Mouse (Mus musculus) liver, embryonic 11.5 days (tissue): ENCODE measurements around the gene Rsph6a. TPM values are rescaled to one million over a fixed set of nuclear protein-coding genes. Genes with fewer than 3 reads are reported as not detected.

ENCODE experiments used
- ATAC-seq: fragments of 200-750 bp; cut with Nextera tagmentation; replicated peaks from 2 replicates; pipeline ENCODE4 v1.8.0; 2017; ENCODE audit warnings: moderate number of reproducible peaks, mild to moderate bottlenecking, moderate TSS enrichment, moderate library complexity; ENCODE audit not compliant: low FRiP score
- DNase-seq: peaks from one replicate; pipeline ENCODE4 v3.0.0-alpha.2; 2017; ENCODE audit warnings: low spot score
- H3K27ac ChIP-seq: fragments of 300-500 bp; sonication (generic); 2 replicates; pipeline ENCODE4 v1.5.1; 2014; ENCODE audit warnings: mild to moderate bottlenecking, low read depth, low read length, control low read depth
- H3K27me3 ChIP-seq: fragments of 300-500 bp; sonication (generic); replicated peaks from 2 replicates; pipeline ENCODE4 v1.6.1; 2014; ENCODE audit warnings: low read length, mixed read lengths; ENCODE audit not compliant: control insufficient read depth, insufficient read depth
- H3K36me3 ChIP-seq: fragments of 300-500 bp; sonication (generic); 2 replicates; pipeline ENCODE4 v1.6.1; 2014; ENCODE audit warnings: mild to moderate bottlenecking, low read length, moderate library complexity, mixed read lengths; ENCODE audit not compliant: control insufficient read depth, insufficient read depth
- H3K4me1 ChIP-seq: fragments of 300-500 bp; sonication (generic); replicated peaks from 2 replicates; pipeline ENCODE4 v1.6.1; 2014; ENCODE audit warnings: low read length, mixed read lengths; ENCODE audit not compliant: control insufficient read depth, insufficient read depth
- H3K4me2 ChIP-seq: fragments of 300-500 bp; sonication (generic); 2 replicates; pipeline ENCODE4 v1.6.1; 2014; ENCODE audit warnings: mild to moderate bottlenecking, control low read depth, moderate library complexity
- H3K4me3 ChIP-seq: fragments of 300-500 bp; sonication (generic); 2 replicates; pipeline ENCODE4 v1.5.1; 2014; ENCODE audit warnings: low read depth, low read length, control low read depth
- H3K9ac ChIP-seq: fragments of 300-500 bp; sonication (generic); 2 replicates; pipeline ENCODE4 v1.6.1; 2014; ENCODE audit warnings: low read depth, low read length, control low read depth
- H3K9me3 ChIP-seq: fragments of 300-500 bp; sonication (generic); 2 replicates; pipeline ENCODE4 v1.6.1; 2016; ENCODE audit warnings: low read length, inconsistent platforms, mixed read lengths; ENCODE audit not compliant: control insufficient read depth
- WGBS: fragments of 180-500 bp; shearing (Covaris S2); extraction: QIAGEN DNeasy Blood & Tissue Kit; methylation state at CpG from one replicate; pipeline ENCODE4 v1.1.7; 2014; 5-methylcytosine and 5-hydroxymethylcytosine counted together
- polyA plus RNA-seq: library from polyadenylated mRNA; unstranded; fragments of >200 nt; fragmentation: Nextera tagmentation; extraction: Ambion mirVana; gene quantifications from 2 replicates; pipeline ENCODE4 v1.2.1, GENCODE M21; 2014

Rsph6a gene
- polyA plus RNA-seq, 1 experiment from 2014 or later = not detected

GRCm38 (mm10) chr7:19078732-19079131 is 24.2 kb downstream of the Rsph6a start:
- H3K4me3 ChIP-seq = no peak overlapping the region
- WGBS = 88% methylated on average over 3 of the region's 3 CpGs
- no peaks in the 10 kb centered on the region for H3K9me3 ChIP-seq
- no peak overlapping the region for H3K4me2 ChIP-seq
- H3K36me3 ChIP-seq = peaks cover 40% of the 10 kb centered on the region
- peaks cover 14% of the 10 kb centered on the region for H3K27me3 ChIP-seq
- DNase-seq (no peak), ATAC-seq (no peak)
- peaks cover 37% of the 10 kb centered on the region for H3K4me1 ChIP-seq
- H3K9ac ChIP-seq = no peak overlapping the region
- no peak overlapping the region for H3K27ac ChIP-seq

- DNase-seq (no peak), ATAC-seq (no peak)
- Histone ChIP-seq H3K4me3 (no peak overlapping the region), H3K27ac (no peak overlapping the region), H3K4me2 (no peak overlapping the region), H3K9ac (no peak overlapping the region), H3K27me3 (peaks cover 17% of the 10 kb centered on the region), H3K36me3 (peaks cover 40% of the 10 kb centered on the region), H3K4me1 (peaks cover 44% of the 10 kb centered on the region), H3K9me3 (no peaks in the 10 kb centered on the region)
- 87% methylated on average over 19 of the region's 19 CpGs for WGBS
Measured at GRCm38 (mm10) chr7:19080451-19080950, 26.0 kb downstream of the Rsph6a start.

- H3K36me3 ChIP-seq = peaks cover 40% of the 10 kb centered on the region
- no peak overlapping the region for H3K4me2 ChIP-seq
- peaks cover 46% of the 10 kb centered on the region for H3K4me1 ChIP-seq
- no peak for ATAC-seq
- H3K9ac ChIP-seq = no peak overlapping the region
- H3K4me3 ChIP-seq = no peak overlapping the region
- H3K27ac ChIP-seq = no peak overlapping the region
- H3K9me3 ChIP-seq = no peaks in the 10 kb centered on the region
- WGBS = 87% methylated on average over 4 of the region's 4 CpGs
- peaks cover 25% of the 10 kb centered on the region for H3K27me3 ChIP-seq
- no peak for DNase-seq
Measured at GRCm38 (mm10) chr7:19082171-19082570, 27.7 kb downstream of the Rsph6a start.

GRCm38 (mm10) chr7:19083096-19083495 is 28.6 kb downstream of the Rsph6a start:
- H3K27ac ChIP-seq = no peak overlapping the region
- H3K27me3 ChIP-seq = peaks cover 32% of the 10 kb centered on the region
- H3K4me1 ChIP-seq = peaks cover 36% of the 10 kb centered on the region
- no peak overlapping the region; the same call in 1 of the 2 replicates for H3K4me2 ChIP-seq
- no peak for ATAC-seq
- peaks cover 40% of the 10 kb centered on the region for H3K36me3 ChIP-seq
- no peak overlapping the region for H3K4me3 ChIP-seq
- WGBS = 62% methylated on average over 6 of the region's 6 CpGs
- H3K9ac ChIP-seq = no peak overlapping the region
- DNase-seq = no peak
- no peaks in the 10 kb centered on the region for H3K9me3 ChIP-seq

GRCm38 (mm10) chr7:19083701-19084100 is 29.2 kb downstream of the Rsph6a start, which contains the start of gene Dmpk:
TSS of gene Dmpk (plus strand) at chr7:19083849.
- 59% methylated on average over 10 of the region's 10 CpGs for WGBS
- H3K36me3 ChIP-seq = peaks cover 37% of the 10 kb centered on the region
- no peak within 1 kb of the TSS for H3K9ac ChIP-seq
- H3K9me3 ChIP-seq = no peaks in the 10 kb centered on the region
- peak within 1 kb of the TSS; percentile 33 for H3K4me2 ChIP-seq
- peak within 1 kb of the TSS; percentile 16; the same call in 1 of the 2 replicates for H3K4me3 ChIP-seq
- no peak within 1 kb of the TSS for H3K27ac ChIP-seq
- ATAC-seq (no peak), DNase-seq (no peak)
- peaks cover 32% of the 10 kb centered on the region for H3K27me3 ChIP-seq
- peaks cover 38% of the 10 kb centered on the region for H3K4me1 ChIP-seq

GRCm38 (mm10) chr7:19084277-19084771 is 29.8 kb downstream of the Rsph6a start:
- no peak overlapping the region for H3K27ac ChIP-seq
- H3K36me3 ChIP-seq = peaks cover 32% of the 10 kb centered on the region

GRCm38 (mm10) chr7:19084921-19085473 is 30.5 kb downstream of the Rsph6a start:
- Histone ChIP-seq H3K4me3 (no peak overlapping the region), H3K36me3 (peaks cover 27% of the 10 kb centered on the region), H3K9ac (no peak overlapping the region), H3K27ac (no peak overlapping the region), H3K4me2 (no peak overlapping the region), H3K9me3 (no peaks in the 10 kb centered on the region), H3K4me1 (peaks cover 39% of the 10 kb centered on the region), H3K27me3 (peaks cover 33% of the 10 kb centered on the region)
- WGBS = 17% methylated on average over 9 of the region's 9 CpGs
- DNase-seq (no peak), ATAC-seq (no peak)

More at GRCm38 (mm10) chr7:19084277-19084771, 29.8 kb downstream of the Rsph6a start:
- DNase-seq = no peak
- H3K9me3 ChIP-seq = no peaks in the 10 kb centered on the region
- H3K27me3 ChIP-seq = peaks cover 32% of the 10 kb centered on the region
- no peak for ATAC-seq
- H3K9ac ChIP-seq = no peak overlapping the region
- peak overlapping the region; percentile 16; the same call in 1 of the 2 replicates for H3K4me3 ChIP-seq
- H3K4me1 ChIP-seq = peaks cover 39% of the 10 kb centered on the region
- 56% methylated on average over 6 of the region's 6 CpGs for WGBS
- peak overlapping the region; percentile 33; the same call in 1 of the 2 replicates for H3K4me2 ChIP-seq

GRCm38 (mm10) chr7:19085495-19085894 is 31.0 kb downstream of the Rsph6a start:
- 7% methylated on average over 6 of the region's 6 CpGs for WGBS
- H3K4me2 ChIP-seq = peak overlapping the region; percentile 60
- peaks cover 39% of the 10 kb centered on the region for H3K4me1 ChIP-seq
- H3K27me3 ChIP-seq = peaks cover 36% of the 10 kb centered on the region
- no peak overlapping the region for H3K4me3 ChIP-seq
- H3K36me3 ChIP-seq = peaks cover 22% of the 10 kb centered on the region
- H3K9me3 ChIP-seq = no peaks in the 10 kb centered on the region
- no peak overlapping the region for H3K27ac ChIP-seq
- ATAC-seq (no peak), DNase-seq (no peak)
- no peak overlapping the region for H3K9ac ChIP-seq

GRCm38 (mm10) chr7:19086042-19086441 is 31.6 kb downstream of the Rsph6a start:
- no peak overlapping the region for H3K9ac ChIP-seq
- H3K27ac ChIP-seq = no peak overlapping the region
- H3K4me1 ChIP-seq = peaks cover 39% of the 10 kb centered on the region
- ATAC-seq = peak; percentile 79
- peaks cover 21% of the 10 kb centered on the region for H3K36me3 ChIP-seq
- peaks cover 39% of the 10 kb centered on the region for H3K27me3 ChIP-seq
- H3K4me3 ChIP-seq = peak overlapping the region; percentile 24; the same call in 1 of the 2 replicates
- H3K9me3 ChIP-seq = no peaks in the 10 kb centered on the region
- WGBS = 4% methylated on average over 14 of the region's 14 CpGs
- peak overlapping the region; percentile 60 for H3K4me2 ChIP-seq
- peak; percentile 78 for DNase-seq
